Mouse (Mus musculus): ENCODE data around the gene Uap1. TPM values are rescaled to one million over a fixed set of nuclear protein-coding genes. Genes with fewer than 3 reads are reported as not detected.
"Not testable (repeated sequence)": the region's sequence is repeated elsewhere in the genome, so short reads cannot be mapped to it uniquely, and the experiment has no call there.

Uap1 gene
- polyA plus RNA-seq, 1 experiment from 2014 or later: 57.9 TPM

GRCm38 (mm10) chr1:170109776-170110515 is 64.8 kb downstream of the Uap1 start:
- H3K4me3 ChIP-seq (replicated peaks): no peak overlapping the region
- no peak overlapping the region for H3K27ac ChIP-seq
- H3K9me3 ChIP-seq: no peaks in the 10 kb centered on the region
- no peak overlapping the region for H3K4me2 ChIP-seq (replicated peaks)
- no peaks in the 10 kb centered on the region for H3K36me3 ChIP-seq
- ATAC-seq: no peak
- WGBS: 84% methylated on average over 19 of the region's 19 CpGs
- no peak overlapping the region for H3K9ac ChIP-seq (replicated peaks)
- H3K4me1 ChIP-seq (replicated peaks): no peaks in the 10 kb centered on the region
- H3K27me3 ChIP-seq: no peaks in the 10 kb centered on the region

GRCm38 (mm10) chr1:170102814-170103213 is 71.9 kb downstream of the Uap1 start:
- not testable (repeated sequence) for H3K4me2 ChIP-seq (replicated peaks); H3K27me3 ChIP-seq; H3K4me3 ChIP-seq (replicated peaks); H3K36me3 ChIP-seq; H3K4me1 ChIP-seq (replicated peaks); ATAC-seq; H3K27ac ChIP-seq; H3K9ac ChIP-seq (replicated peaks); H3K9me3 ChIP-seq
- 94% methylated on average over 6 of the region's 6 CpGs for WGBS

Other genes with a start within 250 kb of the Uap1 start
- 1.3 and 1.8 TPM in 2 replicates for gene Ccdc190, start 246.3 kb downstream of the Uap1 start, polyA plus RNA-seq (2015; fragmentation: Nextera tagmentation; extraction: Ambion mirVana)
- gene Hsd17b7, start 205.7 kb downstream of the Uap1 start, polyA plus RNA-seq (2015; fragmentation: Nextera tagmentation; extraction: Ambion mirVana): 18.2 and 20.3 TPM in 2 replicates
- gene Ddr2, start 64.2 kb downstream of the Uap1 start, polyA plus RNA-seq (2015; fragmentation: Nextera tagmentation; extraction: Ambion mirVana): 7.4 and 8.4 TPM in 2 replicates
- gene Uhmk1, start 40.4 kb upstream of the Uap1 start, polyA plus RNA-seq (2015; fragmentation: Nextera tagmentation; extraction: Ambion mirVana): 7.6 and 8.3 TPM in 2 replicates
- gene Sh2d1b2, start 57.8 kb upstream of the Uap1 start, polyA plus RNA-seq (2015; fragmentation: Nextera tagmentation; extraction: Ambion mirVana): not detected in 2 replicates
- not detected in 2 replicates for gene Sh2d1b1, start 102.4 kb upstream of the Uap1 start, polyA plus RNA-seq (2015; fragmentation: Nextera tagmentation; extraction: Ambion mirVana)
- 1.2 and 2.5 TPM in 2 replicates for gene Gm7694, start 131.4 kb upstream of the Uap1 start, polyA plus RNA-seq (2015; fragmentation: Nextera tagmentation; extraction: Ambion mirVana)
- gene Spata46, start 133.8 kb upstream of the Uap1 start, polyA plus RNA-seq (2015; fragmentation: Nextera tagmentation; extraction: Ambion mirVana): 1.1 and 1.4 TPM in 2 replicates

All from midbrain, embryonic 13.5 days (tissue).